Mouse (Mus musculus): ENCODE data around the gene Pcgf5.
A peak's percentile ranks its signal among the peaks of the same experiment; 100 is the strongest.

Gene Pcgf5

DNA sequence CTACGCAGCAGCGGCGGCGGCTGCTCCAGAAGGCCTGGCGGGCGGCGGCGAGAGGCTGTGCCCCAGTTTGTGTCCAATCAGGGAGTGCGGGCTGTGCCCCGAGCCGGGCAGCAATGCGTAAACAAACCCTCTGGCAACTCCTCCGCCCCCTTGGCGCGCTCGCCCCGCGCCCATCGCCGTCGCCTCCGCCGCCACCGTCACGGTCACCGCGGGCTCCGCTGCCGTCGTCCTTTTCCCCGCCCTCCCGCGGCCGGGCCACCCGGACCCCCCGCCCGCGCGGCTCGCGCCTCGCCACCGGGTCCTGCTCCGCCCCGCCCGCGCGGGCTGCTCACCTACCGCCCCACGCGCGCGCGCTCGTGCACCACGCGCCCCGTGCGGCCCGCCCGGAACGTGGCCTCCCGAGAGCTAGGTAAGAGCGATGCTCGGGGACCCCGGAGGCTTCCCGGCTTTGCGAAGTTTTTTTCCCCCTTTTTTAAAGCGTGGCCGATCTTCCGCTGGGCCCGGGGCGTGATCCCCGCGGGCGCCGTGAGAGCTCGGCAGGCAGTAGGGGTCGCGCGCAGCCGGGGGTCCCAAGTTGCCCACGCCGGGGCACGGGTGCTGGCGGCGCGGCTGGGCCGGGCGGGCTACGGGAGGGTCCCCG is at the start of gene Pcgf5:
TSS of gene Pcgf5 (plus strand) at position 149 of the 640 bp plus-strand sequence.
- peak; percentile 41 to 65 for DNase-seq (ENCODE audit: low spot score in 2 of 2)

DNA sequence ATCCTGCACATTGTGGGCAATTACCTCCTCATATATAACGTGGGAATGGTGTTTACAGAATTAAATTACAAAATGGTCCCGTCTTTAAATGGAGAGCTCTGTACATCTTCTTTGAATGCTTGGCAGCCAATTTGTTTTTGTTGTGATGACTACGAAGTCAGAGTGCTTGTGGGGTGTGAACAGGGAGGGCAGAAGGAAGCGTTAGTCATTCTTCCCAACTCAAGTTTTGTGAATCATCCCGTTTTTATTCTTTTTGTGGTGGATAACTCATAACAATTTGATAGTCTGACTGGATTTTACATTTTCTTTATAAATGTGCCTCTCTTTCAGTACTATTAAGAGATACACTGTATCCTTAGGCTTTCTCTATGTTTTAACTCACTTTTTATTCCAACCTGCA is 42.6 kb upstream of the Pcgf5 start:
- no peak for DNase-seq (ENCODE audit: low spot score in 2 of 2)

DNA sequence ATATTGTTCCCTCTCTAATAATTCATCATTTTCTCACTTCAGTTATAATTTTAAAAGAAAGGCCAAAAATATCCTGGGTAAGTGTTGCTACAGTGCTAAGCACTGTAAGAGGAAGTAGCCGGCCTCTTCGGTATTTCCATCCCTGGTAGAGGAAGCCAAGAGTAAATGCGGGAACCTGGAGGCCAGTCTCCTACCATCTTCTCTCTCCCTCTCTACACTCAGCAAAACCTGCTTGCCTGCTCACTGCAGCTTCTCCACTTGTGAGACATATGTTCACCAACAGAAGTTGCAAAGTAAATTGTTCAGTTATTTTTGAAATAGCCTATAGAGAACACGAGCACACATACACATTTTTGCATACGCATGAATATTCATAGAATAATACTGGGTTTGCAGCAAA is 34.1 kb upstream of the Pcgf5 start:
- no peak for DNase-seq (ENCODE audit: low spot score in 2 of 2)

DNA sequence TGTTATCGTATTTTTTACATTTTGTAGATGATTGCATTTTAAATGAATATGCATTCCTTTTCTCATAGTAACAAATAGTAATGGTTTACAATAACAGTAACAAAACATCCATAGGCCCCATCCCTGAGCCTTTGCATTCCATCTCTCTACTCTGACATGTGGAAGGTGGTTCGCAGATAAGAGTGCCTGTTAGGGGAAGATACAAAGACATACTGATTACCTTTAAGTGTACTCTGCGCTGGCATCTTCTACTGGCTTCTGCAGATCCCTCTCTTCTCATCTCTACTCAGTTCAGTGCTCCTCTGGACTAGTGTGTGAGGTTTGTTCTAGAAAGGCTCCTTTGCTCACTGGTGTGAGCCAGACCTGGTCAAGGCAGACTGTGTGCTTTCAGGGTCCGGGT is 28.4 kb upstream of the Pcgf5 start:
- no peak for DNase-seq (ENCODE audit: low spot score in 2 of 2)

DNA sequence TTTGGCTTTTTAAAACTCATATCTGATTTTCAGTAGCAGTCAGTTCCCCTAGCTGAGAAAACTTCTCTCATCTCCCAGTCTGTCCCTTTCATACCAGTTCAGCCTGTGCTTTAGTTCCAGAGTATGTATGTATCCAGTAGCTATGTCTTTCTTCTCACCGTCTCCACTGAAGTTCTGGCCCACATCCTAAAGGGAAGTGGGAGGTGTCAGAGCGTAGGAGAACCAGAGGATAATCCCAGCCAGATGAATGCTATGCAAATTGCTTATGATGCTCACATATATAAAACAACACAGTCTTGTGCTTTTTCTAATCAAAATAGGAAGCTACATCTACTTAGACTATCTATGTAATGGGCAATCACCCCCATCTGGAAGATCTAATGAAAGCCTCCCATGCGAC is 27.0 kb upstream of the Pcgf5 start:
- DNase-seq (ENCODE audit: low spot score in 2 of 2), result no peak

DNA sequence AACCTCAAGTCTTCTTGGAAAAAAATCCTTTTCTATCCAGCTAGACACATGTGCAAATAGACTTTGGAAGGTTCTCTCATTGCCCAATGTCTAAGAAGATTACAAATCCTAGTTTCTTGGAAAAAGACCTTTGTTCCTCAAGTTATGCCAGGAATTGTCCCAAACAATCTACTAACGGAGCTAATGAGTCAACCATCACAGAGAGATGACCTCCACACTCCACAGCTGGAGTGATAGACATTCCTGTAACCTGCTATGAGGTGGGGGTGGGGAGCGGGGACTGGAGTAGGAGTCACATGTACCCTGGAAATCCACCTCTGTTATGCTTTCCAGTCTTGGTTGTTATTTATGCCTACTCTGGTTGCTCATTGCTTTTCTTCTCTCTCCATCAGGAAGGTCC is 24.8 kb upstream of the Pcgf5 start:
- no peak for DNase-seq (ENCODE audit: low spot score in 2 of 2)

DNA sequence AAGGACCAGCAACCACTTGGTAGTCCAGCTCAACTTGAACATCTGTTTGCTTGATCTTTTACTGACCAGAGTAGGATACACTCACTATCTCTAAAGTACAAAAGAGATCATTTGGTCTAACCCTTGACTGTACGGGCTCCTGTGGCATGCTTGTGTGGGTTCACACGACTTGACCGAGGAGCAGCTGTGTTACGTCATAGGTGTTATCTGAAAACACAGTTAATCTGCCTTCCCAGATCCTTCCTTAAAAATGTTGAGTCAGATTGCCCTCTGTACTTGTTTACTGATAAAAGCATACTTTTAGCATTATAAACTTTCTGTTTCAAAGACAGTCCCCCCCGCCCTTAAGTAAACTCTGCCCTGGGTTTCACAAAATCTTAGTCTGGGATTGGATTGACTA is 19.4 kb upstream of the Pcgf5 start:
- no peak for DNase-seq (ENCODE audit: low spot score in 2 of 2)

DNA sequence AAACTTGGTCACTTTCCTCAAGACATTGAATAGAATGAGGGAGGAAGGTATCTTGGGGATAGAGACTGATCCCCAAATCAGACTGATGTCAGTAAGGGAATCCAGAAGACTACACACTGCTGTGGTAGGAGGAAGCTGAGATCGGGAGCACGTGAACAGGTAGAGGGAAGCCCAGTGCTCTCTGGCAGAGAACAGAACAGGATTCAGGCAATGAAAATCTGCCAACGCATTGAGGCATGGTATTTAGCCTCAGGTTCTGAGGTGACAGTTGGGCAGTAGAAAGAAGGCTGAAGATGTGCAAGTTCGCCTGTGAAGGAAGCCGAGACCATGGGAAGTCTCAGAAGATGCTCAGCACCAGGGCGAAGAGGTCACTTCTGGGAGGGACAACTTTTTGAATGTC is 733 bp upstream of the Pcgf5 start:
- no peak for DNase-seq (ENCODE audit: low spot score in 2 of 2)

DNA sequence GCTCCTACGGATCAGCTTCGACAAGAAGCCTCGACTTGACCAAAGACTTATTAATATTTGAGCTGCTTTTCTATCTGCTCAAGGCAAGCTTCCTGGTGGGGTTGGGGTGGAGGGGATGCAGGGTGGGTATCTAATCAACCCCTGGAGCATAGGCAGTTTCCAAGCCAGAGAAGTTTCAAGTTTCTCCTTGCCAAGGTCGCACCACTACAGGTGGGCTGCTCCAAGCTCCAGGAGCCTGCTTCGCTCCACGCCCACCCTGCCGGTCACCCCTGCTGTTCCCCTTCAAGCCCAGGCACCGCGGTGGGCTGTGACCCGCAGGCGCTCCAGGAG is 313 bp upstream of the Pcgf5 start:
- DNase-seq (ENCODE audit: low spot score in 2 of 2), result no peak

DNA sequence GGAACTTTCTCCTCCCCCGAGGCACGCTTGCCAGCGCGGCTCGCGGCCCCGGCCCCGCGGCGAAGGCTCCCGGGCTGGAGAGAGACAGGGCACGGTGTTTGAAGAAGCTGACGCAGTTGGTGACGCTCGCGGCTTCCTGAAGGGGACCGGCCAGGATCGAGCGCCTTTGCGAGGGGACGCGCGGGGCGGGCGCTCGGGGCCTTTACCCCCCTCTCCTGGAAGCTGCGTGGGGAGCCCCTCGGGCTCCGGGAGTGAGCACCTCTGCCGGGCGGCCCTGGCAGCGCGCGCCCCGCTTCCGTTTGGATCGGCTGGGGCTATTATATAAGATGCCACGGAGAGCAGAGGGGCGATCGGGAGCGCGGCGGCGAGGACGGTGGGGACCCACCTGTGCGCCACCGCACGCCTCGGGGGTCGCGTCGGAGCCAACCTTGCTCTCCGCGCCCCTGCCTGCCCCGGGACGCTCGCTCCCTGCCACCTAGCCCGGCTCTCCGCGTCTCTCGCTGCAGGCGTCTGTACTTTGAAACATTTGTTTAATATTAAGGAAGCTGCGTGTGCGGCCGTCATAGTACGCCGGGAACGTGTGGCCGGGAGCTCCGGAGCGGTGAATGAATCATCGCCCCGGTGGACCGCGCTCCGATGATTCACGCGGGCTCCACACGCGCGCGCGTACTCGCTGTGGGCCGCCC is 835 bp downstream of the Pcgf5 start:
- DNase-seq (ENCODE audit: low spot score in 2 of 2), result peak in 1 of 2 experiments; percentile 30

DNA sequence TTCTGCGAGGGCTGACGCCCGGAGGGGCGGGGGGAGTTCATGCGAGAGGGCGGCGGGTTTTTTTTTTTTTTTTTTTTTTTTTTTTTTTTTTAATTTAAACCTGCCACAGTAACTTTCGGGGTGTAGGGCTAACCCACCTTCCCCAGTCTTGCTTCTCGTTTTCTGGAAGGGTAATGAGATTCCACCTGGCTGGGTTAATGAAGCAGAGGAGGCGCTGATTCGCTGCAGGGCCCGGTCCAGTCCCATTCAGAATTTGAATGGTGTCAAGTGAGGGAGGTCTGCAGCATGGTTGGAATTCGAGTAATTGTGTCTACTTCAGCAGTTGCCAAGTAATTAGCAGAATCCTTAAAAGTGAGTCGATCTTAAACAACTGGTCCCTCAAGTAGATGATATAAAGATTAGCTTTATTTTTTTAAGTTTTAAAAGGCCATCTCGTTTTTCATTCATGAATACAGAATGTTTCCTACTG is 1.4 kb downstream of the Pcgf5 start:
- no peak for DNase-seq (ENCODE audit: low spot score in 2 of 2)

DNA sequence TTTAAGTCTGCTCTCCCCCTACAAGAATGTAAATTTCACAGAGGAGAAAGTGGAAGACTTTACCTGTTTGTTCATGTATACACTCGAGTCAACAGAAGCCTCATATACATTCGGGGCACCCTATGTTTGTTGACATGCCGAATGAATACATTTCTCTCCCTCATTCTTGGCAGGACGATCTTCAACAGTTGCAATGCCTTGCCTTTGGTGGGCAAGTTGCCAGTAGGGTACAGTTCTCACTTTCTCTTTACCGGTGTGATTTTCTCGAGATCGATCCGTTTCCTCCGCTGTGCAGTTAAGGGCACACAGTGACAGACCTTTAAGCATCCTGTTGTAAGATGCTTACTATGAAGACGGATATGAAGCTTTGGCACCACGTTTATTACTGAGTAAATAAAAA is 2.1 kb downstream of the Pcgf5 start:
- DNase-seq (ENCODE audit: low spot score in 2 of 2), result no peak

DNA sequence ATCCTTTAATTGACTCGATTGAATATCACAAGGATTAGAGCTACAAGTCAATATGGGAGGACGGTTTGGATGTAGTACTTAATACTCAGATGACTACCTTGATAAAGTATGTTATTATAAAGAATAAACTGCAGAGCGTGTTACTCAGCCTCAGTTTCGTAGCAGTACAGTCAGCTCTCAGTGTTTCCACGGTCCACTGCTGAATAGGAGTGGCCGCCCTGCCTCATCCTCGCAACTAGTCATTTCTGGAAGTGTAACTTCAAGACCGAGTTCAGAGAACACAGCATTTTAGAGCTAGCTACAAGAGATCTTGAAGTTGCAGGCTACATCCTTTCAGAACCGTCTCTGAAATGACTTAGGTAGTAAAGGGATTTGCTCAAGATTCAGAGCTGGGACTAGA is 2.8 kb downstream of the Pcgf5 start:
- DNase-seq (ENCODE audit: low spot score in 2 of 2), result no peak

DNA sequence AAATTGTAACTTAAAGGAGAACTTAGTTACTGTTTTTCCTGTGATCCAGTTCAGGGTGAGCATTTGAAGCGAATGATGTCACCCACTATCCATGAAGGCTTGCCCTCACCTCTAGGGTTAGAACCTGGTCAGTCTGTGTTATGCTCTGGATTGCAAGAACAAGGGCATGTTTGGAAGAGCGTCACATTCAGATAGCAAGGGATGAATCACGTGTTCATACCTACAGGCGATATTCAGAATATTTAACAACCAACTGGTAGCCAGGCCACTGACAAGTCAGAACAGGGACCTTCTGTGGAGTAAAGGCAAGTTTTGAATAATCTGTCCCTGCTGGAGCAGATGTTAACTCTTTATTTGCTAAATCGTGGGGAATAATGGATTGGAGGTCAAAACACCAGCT is 14.4 kb downstream of the Pcgf5 start:
- DNase-seq (ENCODE audit: low spot score in 2 of 2), result no peak

DNA sequence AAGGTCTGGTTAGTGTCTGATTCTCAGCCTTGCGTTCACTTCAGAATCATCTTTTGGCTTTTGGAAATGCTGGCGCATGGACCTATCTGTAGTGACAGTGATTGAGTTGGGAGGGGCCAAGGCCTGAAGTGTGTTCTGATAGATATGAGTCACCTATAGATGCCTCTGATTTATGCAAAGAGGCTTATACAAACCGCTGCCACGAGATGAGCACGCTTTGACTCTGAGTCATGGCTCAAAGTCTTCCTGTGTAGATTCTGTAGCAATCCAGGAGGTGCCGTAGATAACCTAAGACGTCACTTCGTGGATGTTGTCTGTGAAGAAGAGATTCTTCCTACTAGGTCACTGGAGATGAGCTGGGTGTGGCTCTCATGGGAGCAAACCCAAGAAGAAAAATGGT is 16.6 kb downstream of the Pcgf5 start:
- no peak for DNase-seq (ENCODE audit: low spot score in 2 of 2)

DNA sequence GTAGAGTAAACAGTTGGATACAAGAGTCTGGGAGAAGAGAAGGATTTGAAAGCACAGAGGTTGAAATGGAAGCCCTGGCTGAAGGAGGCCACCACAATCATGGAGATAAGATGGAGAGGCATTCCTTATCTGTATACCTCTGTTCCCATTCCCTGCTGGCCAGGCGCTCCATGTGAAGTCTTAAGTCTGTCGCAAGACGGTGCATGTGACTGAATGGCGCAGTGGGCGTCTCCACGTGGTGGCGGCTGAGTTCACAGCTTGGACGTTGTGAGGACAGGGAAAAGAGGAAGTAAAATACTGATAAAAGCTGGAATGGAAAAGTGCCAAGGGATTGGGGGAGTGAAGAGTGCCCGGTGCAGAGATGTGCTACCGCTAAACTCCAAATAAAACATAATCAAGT is 23.4 kb downstream of the Pcgf5 start:
- DNase-seq (ENCODE audit: low spot score in 2 of 2), result no peak

DNA sequence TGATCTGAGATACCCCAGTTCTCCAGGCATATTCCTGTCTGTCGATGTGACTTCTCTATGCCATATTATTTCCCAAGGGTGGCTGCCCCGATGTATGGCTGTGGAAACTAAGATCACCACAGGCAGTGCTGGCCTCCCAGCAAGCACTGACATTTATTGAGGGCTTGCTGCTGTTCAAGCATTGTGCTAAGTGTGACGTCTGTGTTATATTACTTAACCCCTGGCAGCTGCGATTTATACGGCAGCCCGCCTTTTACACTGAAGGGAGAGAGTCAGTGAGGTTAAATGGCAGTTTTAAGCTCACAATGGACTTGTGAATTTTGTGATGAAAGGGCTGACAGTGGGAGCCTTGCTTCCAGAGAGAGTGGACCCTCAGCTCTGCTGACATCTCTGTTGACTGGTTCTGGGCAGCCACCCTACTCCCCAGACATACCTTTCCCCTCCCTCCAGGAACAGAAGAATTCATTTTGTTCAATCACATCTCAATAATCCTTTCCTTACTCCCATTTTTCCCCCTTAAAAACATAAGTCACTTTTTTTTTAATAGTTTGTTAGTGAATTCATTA is 25.0 kb downstream of the Pcgf5 start:
- no peak for DNase-seq (ENCODE audit: low spot score in 2 of 2)

DNA sequence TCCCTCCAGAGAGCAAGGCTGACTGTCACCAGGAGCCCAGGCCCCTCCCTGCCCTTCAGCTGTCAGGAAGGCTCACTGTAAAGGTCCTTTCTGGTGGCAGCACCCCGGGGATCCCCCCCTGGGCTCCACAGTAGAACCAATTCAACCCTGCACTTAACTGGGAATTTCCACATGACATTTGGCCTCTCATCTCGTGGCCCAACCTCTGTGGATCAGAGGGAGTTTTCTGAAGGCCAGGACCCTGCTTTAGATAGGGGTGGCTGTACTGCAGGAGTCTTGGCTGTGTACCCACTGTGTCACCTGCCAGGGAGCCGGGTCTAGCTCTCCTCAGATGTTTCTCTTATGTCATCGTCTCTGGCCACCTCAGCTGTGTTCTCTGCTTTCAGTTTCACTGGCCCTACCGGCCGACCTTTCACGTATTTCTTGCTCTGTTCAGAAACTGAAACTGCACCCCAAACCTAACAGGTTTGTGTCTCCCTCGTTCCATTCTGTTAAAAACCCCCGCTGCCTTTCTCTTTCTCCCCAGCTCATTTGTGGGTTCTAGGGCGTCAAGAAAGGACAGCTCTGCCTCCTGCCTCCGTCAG is 27.2 kb downstream of the Pcgf5 start:
- no peak for DNase-seq (ENCODE audit: low spot score in 2 of 2)

DNA sequence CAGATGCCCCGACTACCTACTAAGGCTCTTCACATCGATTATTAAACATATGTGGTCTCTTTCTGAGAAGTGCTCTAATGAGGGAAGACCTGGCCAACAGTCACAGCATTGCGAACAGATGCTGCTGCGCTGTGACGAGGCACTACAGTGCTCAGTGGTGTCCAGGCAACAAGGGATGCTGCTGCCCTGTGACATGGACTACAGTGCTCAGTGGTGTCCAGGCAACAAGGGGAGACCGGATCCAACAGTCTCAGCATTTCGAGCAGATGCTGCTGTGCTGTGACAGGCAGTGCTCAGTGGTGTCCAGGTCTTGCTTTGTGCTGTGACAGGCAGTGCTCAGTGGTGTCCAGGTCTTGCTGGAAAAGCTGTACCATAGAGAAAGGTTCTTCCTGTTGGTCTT is 29.6 kb downstream of the Pcgf5 start:
- no peak for DNase-seq (ENCODE audit: low spot score in 2 of 2)

DNA sequence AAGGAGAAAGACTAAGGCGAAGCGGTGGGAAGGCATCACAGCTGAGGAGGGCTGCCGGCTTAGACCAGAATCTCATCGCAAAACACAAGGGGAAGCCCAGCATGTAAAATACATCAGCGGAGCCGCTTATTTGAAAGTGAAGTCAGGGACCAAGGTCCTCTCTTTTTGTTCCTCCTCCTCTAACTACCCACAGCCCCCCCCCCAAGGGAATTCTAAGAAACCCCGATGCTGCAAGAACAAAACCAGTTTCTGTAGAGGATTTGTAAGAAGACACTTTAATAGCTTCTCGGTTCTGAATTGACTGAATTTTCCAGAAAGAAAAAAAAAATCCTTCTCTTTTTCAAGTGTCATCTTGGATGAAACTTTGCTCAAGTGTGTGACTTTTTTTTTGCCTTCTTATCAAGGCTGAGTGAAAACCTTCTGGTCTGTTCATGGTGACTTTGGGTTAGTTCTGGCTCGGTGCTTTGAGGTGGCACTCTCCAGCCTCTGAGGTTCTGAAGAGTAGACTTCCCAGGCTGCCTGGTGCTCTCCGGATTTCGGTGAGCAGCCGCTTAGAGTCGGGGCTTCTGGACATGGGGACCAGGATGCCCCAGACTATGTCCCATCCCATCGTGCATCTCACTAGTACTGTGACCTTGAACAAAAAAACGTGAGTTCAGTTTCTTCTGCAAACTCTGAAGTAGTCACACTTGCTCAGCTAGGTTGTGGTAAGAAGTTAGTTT is 30.6 kb downstream of the Pcgf5 start:
- no peak for DNase-seq (ENCODE audit: low spot score in 2 of 2)

DNA sequence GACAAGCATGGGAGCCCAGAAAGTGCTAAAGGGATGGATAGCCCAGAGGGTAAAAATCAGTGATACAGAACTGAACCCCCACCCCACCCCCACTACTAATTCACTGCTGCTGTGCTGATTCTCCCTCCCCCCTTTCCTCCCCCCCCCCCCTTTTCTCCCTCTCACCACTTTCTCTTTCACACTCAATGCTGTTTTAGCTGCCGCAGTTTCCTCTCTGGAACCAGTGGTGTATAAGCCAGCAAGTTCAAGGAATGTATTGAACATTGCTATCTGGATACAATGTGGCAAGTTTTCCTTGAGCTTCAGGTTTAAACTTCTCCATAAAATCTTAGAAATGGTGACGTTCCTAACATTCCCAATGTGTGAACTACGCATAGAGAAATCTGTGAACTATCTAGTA is 34.8 kb downstream of the Pcgf5 start:
- DNase-seq (ENCODE audit: low spot score in 2 of 2), result no peak

DNA sequence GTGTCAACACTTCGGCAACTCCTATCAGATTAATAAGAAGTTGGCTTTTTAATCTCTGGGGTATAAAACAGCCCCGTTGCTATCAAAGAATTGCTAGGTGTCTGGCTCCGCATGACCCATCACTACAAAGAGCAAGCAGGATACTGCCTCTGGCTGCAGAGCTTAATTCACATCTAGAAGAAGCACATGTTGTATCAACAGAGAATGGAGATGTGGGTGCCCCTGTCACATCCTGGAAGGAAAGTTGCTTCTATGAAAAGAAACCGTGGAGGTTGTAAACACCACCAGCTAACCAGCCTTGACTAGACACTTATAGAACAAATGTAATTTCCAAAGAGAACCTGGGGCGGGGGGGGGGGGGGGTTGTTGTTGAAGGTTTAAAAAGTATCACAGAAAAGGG is 35.9 kb downstream of the Pcgf5 start:
- no peak for DNase-seq (ENCODE audit: low spot score in 2 of 2)

DNA sequence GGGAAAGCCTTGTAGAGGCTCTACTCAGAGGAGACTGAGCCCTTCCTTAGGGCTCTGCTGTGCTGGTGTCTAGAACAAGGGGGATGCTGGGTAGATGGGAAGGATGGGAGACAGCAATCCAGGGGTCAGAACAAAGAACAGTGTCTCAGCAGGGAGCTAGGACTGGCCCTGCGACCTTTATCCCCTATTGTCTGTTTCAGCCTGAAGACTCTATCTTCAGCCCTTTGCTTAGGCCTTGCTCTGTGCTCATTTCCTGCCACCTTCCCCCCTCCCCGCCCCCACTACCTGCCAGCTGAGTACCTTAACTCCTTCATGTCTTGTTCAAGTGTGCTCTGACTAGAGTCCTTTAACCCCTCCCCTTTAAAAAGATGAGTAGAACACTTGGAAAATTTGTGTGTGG is 36.3 kb downstream of the Pcgf5 start:
- no peak for DNase-seq (ENCODE audit: low spot score in 2 of 2)

All from urinary bladder, postnatal 4 days (tissue).